Mouse (Mus musculus): Measurements from ENCODE around the gene Gclm.

DNA sequence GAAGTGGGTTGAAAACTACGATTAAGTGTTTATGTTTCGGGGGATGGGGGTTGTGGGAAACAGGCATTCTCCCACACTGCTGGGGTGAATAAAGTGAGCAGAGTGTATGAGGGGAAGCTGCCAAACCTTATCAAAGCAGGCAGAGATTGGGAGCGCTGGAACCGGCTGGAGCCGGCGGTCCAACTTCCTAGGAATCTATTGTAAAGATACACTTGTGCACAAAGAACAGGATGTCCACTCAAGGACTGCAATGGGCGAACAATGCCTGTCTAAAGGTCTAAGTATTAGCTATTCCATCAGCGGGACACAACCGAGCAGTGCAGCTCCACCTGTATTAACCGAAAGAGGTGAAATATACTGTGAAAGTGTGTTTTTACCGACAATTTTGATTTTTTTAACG is 46.5 kb downstream of the Gclm start:
- TF ChIP-seq CTCF (IDR thresholded peaks at IDR 0.05; ENCODE audit: low read depth) (no peak), EP300 (optimal IDR thresholded peaks at IDR 0.05) (no peak)

Measured in stomach, postnatal 0 days (tissue).